Mouse (Mus musculus): ENCODE results near the gene Rnf146. TPM values are rescaled to one million over a fixed set of nuclear protein-coding genes. Genes with fewer than 3 reads are reported as not detected.

Gene Rnf146
- total RNA-seq, 2 experiments from 2014 or later = 50.1 to 61.3 TPM

Other genes with a start within 250 kb of the Rnf146 start
- not detected for gene Soga3, start 218.6 kb downstream of the Rnf146 start, total RNA-seq (2021)
- not detected for gene Gm49353, start 163.5 kb downstream of the Rnf146 start, total RNA-seq (2021)
- 10 to 100 TPM; 47.5 to 74.0 TPM for gene 9330159F19Rik, start 150.8 kb downstream of the Rnf146 start, total RNA-seq (2021)
- gene Echdc1, start 49.3 kb downstream of the Rnf146 start, total RNA-seq (2021) = 10 to 100 TPM; 37.8 to 40.2 TPM
- gene Rspo3, start 173.4 kb upstream of the Rnf146 start, total RNA-seq (2021) = 1 to 10 TPM; 1.6 to 2.0 TPM